Mouse (Mus musculus) limb, embryonic 12.5 days (tissue): Measurements from ENCODE around the gene Cyp26b1. TPM values are rescaled to one million over a fixed set of nuclear protein-coding genes. Genes with fewer than 3 reads are reported as not detected.

Experiments used
- ATAC-seq: fragments of 200-750 bp; cut with Nextera tagmentation; 2 replicates; pipeline ENCODE4 v1.8.0; 2017; ENCODE audit warnings: low read depth, moderate TSS enrichment; ENCODE audit not compliant: insufficient number of reproducible peaks, insufficient read depth, low FRiP score, low TSS enrichment
- H3K27ac ChIP-seq: fragments of 300-500 bp; sonication (generic); 2 replicates; pipeline ENCODE4 v1.5.1; 2016; ENCODE audit warnings: mild to moderate bottlenecking, moderate library complexity
- H3K27me3 ChIP-seq: fragments of 300-500 bp; sonication (generic); 2 replicates; pipeline ENCODE4 v1.6.1; 2016; ENCODE audit warnings: mild to moderate bottlenecking, moderate library complexity
- H3K36me3 ChIP-seq: fragments of 300-500 bp; sonication (generic); 2 replicates; pipeline ENCODE4 v1.6.1; 2016; ENCODE audit warnings: mild to moderate bottlenecking, moderate library complexity
- H3K4me1 ChIP-seq: fragments of 300-500 bp; sonication (generic); replicated peaks from 2 replicates; pipeline ENCODE4 v1.6.1; 2016
- H3K4me2 ChIP-seq: fragments of 300-500 bp; sonication (generic); 2 replicates; pipeline ENCODE4 v1.6.1; 2016; ENCODE audit warnings: mild to moderate bottlenecking, moderate library complexity
- H3K4me3 ChIP-seq: fragments of 300-500 bp; sonication (generic); replicated peaks from 2 replicates; pipeline ENCODE4 v1.5.1; 2016; ENCODE audit warnings: mild to moderate bottlenecking
- H3K9ac ChIP-seq: fragments of 300-500 bp; sonication (generic); replicated peaks from 2 replicates; pipeline ENCODE4 v1.6.1; 2016; ENCODE audit warnings: mild to moderate bottlenecking, moderate library complexity
- H3K9me3 ChIP-seq: fragments of 300-500 bp; sonication (generic); 2 replicates; pipeline ENCODE4 v1.6.1; 2016; ENCODE audit warnings: mild to moderate bottlenecking, moderate library complexity
- WGBS: fragments of 180-500 bp; shearing (Covaris S2); methylation state at CpG from one replicate; pipeline ENCODE4 v1.1.7; 2016; 5-methylcytosine and 5-hydroxymethylcytosine counted together
- polyA plus RNA-seq: library from polyadenylated mRNA; unstranded; fragments of >200 nt; fragmentation: Nextera tagmentation; extraction: Ambion mirVana; gene quantifications from 2 replicates; pipeline ENCODE4 v1.2.1, GENCODE M21; 2016

Gene Cyp26b1
- polyA plus RNA-seq, 1 experiment from 2014 or later, result 45.4 TPM

DNA sequence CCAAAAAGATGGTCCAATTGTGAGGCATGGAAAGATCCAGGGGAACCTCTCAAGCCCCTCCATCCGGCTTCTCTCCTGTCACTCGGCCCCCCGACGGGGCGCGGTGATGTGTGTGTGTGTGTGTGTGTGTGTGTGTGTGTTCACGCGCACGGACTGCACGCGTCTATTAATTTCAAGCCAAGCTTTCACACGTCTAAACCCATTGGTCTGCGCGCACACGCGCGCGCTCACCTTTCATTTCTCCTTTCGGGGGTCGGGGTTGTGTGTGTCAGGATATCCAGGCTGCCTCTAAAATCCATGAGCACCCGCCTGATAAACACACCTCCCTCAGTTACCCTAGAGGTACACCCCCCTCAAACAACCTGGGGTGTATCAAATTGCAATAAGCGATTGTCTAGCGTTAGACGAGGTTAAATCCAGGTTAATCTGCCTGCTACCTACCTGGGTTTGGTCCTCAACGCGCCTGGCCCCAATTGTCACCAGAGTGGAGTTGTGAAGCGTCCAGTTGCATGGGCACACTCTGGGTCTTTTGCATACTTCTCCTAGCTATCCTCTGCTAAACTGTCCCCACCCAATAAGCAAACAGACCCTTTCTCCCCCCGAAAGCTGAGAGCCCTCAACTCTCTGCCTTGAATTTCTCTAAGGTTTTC lies 7.0 kb downstream of the Cyp26b1 start:
- peak overlapping the region; percentile 88 for H3K4me2 ChIP-seq
- H3K36me3 ChIP-seq, result peaks cover 22% of the 10 kb centered on the region
- H3K4me3 ChIP-seq, result peak overlapping the region; percentile 76
- WGBS, result 2% methylated on average over 28 of the region's 28 CpGs
- no peaks in the 10 kb centered on the region for H3K9me3 ChIP-seq
- peaks cover 35% of the 10 kb centered on the region for H3K27me3 ChIP-seq
- no peak for ATAC-seq
- H3K4me1 ChIP-seq, result peaks cover 63% of the 10 kb centered on the region
- peak overlapping the region; percentile 97 for H3K27ac ChIP-seq
- peak overlapping the region; percentile 93 for H3K9ac ChIP-seq

DNA sequence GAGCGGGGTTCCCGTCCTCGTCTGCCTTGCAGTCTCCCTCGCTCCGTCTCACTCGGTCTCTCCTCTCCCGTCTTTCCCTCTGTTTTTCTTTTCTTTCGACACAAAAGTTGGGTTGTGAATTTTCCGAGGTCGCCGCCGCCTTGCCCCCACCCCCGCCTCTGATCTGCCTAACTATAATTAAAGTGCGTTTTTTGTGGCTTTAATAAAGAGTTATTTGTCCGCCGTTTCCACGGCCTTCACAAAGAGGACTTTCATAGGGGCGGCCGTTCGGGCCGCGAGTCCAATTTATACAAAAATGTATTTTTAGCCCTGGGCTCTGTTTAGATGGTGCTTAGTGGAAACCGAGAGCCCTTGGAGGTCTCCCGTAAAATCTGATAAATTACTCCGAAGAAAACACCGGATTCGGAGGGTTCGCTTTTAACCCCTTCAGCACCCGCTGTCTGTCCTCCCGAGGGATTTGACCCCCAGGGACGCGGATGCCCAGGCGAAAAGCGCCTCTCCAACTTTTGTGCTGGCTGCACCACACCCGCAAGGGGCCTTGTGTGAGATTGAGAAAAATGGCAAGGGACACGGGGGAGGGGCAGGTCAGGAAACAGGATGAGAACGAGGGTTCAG lies 7.9 kb downstream of the Cyp26b1 start:
- under 1% methylated on average over 37 of the region's 37 CpGs for WGBS
- Histone ChIP-seq H3K27ac (peak overlapping the region; percentile 97), H3K9ac (peak overlapping the region; percentile 93), H3K27me3 (peaks cover 38% of the 10 kb centered on the region), H3K4me2 (peak overlapping the region; percentile 88), H3K9me3 (no peaks in the 10 kb centered on the region), H3K4me1 (peaks cover 65% of the 10 kb centered on the region), H3K4me3 (peak overlapping the region; percentile 76), H3K36me3 (peaks cover 30% of the 10 kb centered on the region)
- no peak for ATAC-seq

DNA sequence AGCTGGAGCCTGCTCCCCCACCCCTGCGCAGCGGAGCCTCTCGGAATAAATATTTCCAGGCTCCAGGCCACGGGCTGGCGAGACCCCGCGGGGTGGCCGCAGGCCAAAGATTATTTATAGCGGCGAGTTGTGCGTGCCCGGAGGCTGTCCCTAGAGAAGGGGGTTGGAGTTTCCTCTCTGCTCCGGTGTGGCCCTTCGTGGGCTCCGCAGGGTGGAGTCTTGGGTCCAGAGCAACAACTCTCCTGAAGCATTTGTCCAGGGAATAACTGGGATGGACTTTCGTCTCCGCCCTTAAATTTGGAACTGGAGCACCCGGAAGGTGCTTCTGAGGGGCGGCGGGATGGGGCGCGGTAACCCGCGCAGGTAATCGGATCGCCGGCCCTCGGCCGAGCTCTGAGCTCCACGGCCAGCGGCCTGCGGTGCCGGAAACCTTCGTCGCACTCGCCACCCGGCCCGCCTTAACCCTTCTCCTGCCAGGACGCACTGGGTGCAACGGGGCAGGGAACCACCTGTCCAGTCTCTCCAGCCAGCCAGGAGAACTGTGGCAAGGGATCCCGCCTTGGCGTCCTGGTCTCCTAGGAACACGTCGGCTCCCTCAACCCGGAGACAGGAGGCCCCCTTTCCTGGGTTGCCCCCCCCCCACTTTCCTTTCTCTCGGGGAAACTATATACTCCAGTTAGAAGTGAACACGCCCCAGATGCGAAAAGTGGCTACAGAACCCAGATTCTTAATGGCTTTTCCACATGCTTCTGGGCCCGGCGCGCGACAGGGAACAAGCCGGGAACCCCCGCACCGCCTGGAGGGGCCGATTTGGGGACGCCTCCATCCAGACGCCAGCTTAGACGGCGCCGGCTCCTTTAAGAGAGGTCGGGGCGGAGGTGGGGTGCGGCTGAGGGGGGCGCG lies 8.7 kb downstream of the Cyp26b1 start:
- Histone ChIP-seq H3K36me3 (peaks cover 38% of the 10 kb centered on the region), H3K4me1 (peaks cover 67% of the 10 kb centered on the region)
- under 1% methylated on average over 66 of the region's 66 CpGs for WGBS

DNA sequence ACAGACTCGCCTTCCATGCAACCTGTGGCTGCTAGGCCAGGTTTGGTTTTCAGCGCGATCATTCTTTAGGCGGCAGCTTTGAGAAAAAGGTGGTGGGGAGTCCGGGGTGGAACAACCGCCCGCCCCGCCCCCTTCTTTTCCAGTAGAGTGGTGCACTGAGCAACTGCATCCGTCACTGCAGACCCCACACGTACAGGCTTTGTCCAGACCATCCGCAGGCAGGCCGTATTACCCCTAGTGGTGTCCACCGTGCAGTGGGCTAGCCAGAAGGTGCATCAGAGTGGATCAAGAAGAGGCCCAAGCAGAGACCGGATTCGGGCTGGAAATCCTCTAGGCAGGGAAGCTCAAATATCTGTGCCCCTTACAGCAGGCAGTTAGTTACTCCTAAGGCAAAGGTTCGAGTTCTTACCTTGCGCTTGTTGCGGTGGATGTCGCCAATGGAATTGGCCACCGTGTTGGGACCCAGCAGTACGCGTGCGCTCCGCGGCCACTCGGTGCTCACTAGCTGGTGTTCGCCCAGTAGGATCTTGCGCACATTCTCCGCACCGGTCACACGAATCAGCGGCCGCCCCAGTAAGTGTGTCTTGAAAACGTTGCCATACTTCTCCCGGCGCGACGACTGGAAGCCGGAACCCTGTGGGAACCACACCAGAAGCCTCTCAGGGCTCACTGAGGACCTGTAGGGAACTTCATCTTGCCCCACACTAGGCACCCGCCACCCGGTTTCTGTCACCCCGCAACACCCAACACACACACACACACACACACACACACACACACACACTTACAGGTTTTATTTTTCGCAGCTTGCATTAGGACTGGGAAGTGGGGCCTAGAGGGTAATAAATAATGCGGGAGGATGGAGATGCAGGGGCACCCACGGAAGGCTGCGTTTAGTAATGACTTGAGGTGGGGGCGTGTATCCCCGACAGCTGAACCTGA lies 9.6 kb downstream of the Cyp26b1 start:
- H3K36me3 ChIP-seq, result peaks cover 47% of the 10 kb centered on the region
- peaks cover 67% of the 10 kb centered on the region for H3K4me1 ChIP-seq
- H3K4me2 ChIP-seq, result peak overlapping the region; percentile 88
- H3K27ac ChIP-seq, result peak overlapping the region; percentile 97
- H3K27me3 ChIP-seq, result peaks cover 32% of the 10 kb centered on the region
- H3K9ac ChIP-seq, result peak overlapping the region; percentile 93
- peak overlapping the region; percentile 76 for H3K4me3 ChIP-seq
- WGBS, result 2% methylated on average over 48 of the region's 48 CpGs
- peak; percentile 22; the same call in 1 of the 2 replicates for ATAC-seq
- H3K9me3 ChIP-seq, result no peaks in the 10 kb centered on the region

More for the DNA sequence above, 8.7 kb downstream of the Cyp26b1 start:
- no peak for ATAC-seq
- peak overlapping the region; percentile 93 for H3K9ac ChIP-seq
- peak overlapping the region; percentile 76 for H3K4me3 ChIP-seq
- peaks cover 41% of the 10 kb centered on the region for H3K27me3 ChIP-seq
- H3K27ac ChIP-seq, result peak overlapping the region; percentile 97
- H3K9me3 ChIP-seq, result no peaks in the 10 kb centered on the region
- peak overlapping the region; percentile 88 for H3K4me2 ChIP-seq

DNA sequence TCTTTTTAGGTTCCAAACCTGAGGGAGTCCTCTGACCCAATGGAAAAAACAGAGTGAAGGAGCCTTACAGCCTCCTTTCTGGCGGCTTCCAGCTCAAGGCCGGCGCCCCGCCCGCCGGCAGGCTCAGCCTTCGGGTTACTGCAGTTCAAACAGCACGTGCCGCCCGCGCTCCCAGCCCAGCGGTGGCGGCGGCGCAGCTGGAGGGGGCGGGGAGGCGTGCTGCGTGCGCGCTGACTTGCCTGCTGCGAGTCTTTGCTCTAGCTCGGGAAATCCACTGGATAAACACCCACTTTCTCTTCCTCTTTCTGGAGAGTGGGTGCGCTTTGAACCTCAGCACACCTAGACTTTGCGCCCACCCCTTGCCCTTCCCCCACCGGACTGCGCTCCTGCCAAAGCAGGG lies 10.3 kb downstream of the Cyp26b1 start:
- peaks cover 74% of the 10 kb centered on the region for H3K4me1 ChIP-seq
- H3K4me3 ChIP-seq, result peak overlapping the region; percentile 76
- peak overlapping the region; percentile 88 for H3K4me2 ChIP-seq
- peak overlapping the region; percentile 93 for H3K9ac ChIP-seq
- no peaks in the 10 kb centered on the region for H3K9me3 ChIP-seq
- peaks cover 30% of the 10 kb centered on the region; the same call in 1 of the 2 replicates for H3K27me3 ChIP-seq
- WGBS, result under 1% methylated on average over 26 of the region's 26 CpGs
- peaks cover 55% of the 10 kb centered on the region for H3K36me3 ChIP-seq
- peak overlapping the region; percentile 97 for H3K27ac ChIP-seq
- peak; percentile 5; the same call in 1 of the 2 replicates for ATAC-seq

DNA sequence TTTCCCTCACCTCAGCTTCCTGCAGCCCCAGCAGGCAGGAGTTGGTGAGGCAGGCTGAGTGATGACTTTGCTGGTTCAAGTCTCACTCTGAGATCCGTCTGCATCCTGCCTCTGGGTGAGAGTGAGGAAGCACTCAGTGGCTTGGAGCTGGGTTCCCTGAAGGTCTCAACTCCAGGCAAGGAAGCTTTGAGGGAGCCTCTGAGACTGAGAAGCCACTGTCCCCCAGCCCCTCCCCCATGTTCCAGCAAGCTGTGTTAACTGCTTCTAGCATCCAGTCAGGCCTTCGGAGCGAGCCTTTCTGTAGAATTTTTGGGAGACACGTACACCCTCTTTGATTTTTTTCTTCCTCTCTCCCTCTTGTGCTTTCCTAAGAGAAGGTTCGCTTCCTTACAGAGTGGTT lies 10.9 kb downstream of the Cyp26b1 start:
- H3K4me2 ChIP-seq, result peak overlapping the region; percentile 88
- H3K4me1 ChIP-seq, result peaks cover 80% of the 10 kb centered on the region
- H3K9ac ChIP-seq, result peak overlapping the region; percentile 93; the same call in 1 of the 2 replicates
- peak overlapping the region; percentile 76 for H3K4me3 ChIP-seq
- no peak for ATAC-seq
- peak overlapping the region; percentile 97 for H3K27ac ChIP-seq
- peaks cover 59% of the 10 kb centered on the region for H3K36me3 ChIP-seq
- 27% methylated on average over 5 of the region's 5 CpGs for WGBS
- H3K9me3 ChIP-seq, result no peaks in the 10 kb centered on the region
- peaks cover 30% of the 10 kb centered on the region; the same call in 1 of the 2 replicates for H3K27me3 ChIP-seq

DNA sequence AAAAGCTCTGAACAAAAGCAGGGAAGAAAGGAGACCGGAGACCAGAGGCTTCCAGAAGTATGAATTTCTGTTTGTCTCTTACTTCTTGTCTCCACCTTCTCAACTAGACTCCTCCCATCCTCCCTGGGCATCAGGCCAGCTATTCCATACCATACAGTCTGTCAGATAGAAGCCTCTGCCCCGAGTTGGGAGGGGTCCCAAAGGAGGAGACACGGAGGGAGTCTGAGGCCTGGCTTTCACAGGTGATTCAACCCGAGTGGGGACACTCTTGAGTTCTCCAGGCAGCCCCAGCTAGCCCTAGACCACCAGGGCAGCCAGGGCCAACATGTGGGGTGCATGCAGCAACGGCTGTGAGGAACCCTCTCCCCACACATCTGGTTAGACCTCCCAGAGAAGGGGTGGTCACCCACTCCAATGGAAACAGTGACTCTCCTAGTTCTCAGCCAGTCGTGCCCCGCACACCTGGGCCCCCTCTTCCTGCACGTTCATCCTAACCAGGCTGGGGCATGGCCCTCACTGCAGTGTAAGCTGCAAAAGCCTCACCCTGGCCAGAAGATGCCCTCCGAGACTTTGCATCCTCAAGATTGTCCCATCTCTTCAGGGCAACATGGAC lies 11.8 kb downstream of the Cyp26b1 start:
- Histone ChIP-seq H3K36me3 (peaks cover 68% of the 10 kb centered on the region), H3K27me3 (peaks cover 33% of the 10 kb centered on the region; the same call in 1 of the 2 replicates), H3K4me3 (no peak overlapping the region), H3K4me1 (peaks cover 87% of the 10 kb centered on the region), H3K9ac (no peak overlapping the region; the same call in 1 of the 2 replicates), H3K4me2 (peak overlapping the region; percentile 88; the same call in 1 of the 2 replicates), H3K27ac (peak overlapping the region; percentile 50; the same call in 1 of the 2 replicates), H3K9me3 (no peaks in the 10 kb centered on the region)
- no peak for ATAC-seq
- 51% methylated on average over 9 of the region's 9 CpGs for WGBS

DNA sequence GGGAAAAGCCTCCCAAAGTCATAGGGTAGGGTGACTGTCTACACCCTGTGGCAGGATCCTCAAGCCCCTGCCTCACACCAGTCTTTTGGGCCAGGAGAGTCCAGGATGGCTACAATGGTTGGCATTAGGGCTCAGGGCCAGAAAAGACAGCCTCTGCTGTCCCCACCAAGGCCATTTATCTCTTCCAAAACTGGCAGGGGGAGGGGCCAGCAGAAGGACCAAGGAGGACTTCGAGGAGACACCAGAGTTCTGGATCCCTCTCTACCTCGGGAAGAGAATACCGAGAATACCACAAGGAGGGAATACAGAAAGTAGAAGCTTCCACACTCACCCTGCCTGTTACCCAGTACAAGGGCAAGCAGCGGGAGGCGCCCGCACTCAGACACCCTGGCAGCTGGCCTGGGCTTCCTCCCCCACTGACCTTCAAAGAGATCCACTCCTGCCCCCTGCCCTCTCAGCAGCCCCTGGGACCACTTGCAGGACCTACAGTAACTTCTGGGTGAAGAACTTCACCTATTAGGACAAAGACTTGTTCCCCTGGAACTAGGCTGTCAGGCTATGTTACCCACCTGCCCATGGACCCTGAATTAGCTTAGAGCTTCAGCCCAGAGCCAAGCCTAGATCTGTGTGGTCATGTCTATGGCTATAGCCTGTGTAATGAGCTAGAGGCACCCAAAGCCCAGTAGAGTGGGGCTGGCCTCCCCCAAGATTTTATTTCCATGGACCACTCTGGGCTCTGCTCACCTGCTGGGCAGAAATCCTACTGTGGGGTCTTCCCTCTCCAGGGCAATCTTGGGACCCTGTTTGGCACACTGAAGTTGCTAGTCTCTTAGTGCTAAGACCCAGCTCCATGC lies 12.5 kb downstream of the Cyp26b1 start:
- peak overlapping the region; percentile 10; the same call in 1 of the 2 replicates for H3K4me2 ChIP-seq
- peaks cover 33% of the 10 kb centered on the region; the same call in 1 of the 2 replicates for H3K27me3 ChIP-seq
- peaks cover 75% of the 10 kb centered on the region for H3K36me3 ChIP-seq
- no peaks in the 10 kb centered on the region for H3K9me3 ChIP-seq
- 55% methylated on average over 6 of the region's 6 CpGs for WGBS
- peak overlapping the region; percentile 50; the same call in 1 of the 2 replicates for H3K27ac ChIP-seq
- H3K9ac ChIP-seq, result no peak overlapping the region; the same call in 1 of the 2 replicates
- H3K4me3 ChIP-seq, result no peak overlapping the region
- ATAC-seq, result no peak
- peaks cover 90% of the 10 kb centered on the region for H3K4me1 ChIP-seq

DNA sequence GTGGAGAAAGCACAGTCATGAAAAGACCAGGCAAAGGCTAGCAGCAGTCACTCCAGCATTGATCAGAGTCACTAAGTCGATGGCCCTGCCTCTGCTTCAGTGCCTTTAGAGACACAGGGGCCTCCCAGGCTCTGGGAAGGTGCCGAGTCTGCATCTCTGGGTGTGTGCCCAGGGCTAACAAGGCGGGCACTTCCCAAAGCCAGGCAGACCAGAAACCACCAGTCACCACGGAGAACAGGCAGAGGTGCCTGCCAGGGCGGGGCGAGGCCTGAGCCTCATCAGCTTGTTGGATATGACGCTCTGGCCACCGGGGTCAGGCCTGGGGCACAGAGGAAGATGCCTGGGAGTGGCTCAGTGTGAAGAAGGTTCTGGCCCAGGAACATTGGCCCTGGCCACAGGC lies 14.2 kb downstream of the Cyp26b1 start:
- Histone ChIP-seq H3K4me1 (peaks cover 95% of the 10 kb centered on the region), H3K9me3 (no peaks in the 10 kb centered on the region), H3K27ac (peak overlapping the region; percentile 41; the same call in 1 of the 2 replicates), H3K9ac (peak overlapping the region; percentile 34; the same call in 1 of the 2 replicates), H3K4me2 (no peak overlapping the region; the same call in 1 of the 2 replicates), H3K27me3 (peaks cover 29% of the 10 kb centered on the region; the same call in 1 of the 2 replicates), H3K36me3 (peaks cover 92% of the 10 kb centered on the region), H3K4me3 (no peak overlapping the region)
- no peak for ATAC-seq
- 58% methylated on average over 8 of the region's 8 CpGs for WGBS
